Mouse (Mus musculus): Measurements from ENCODE around the gene Krtap5-5. TPM values are rescaled to one million over a fixed set of nuclear protein-coding genes. Genes with fewer than 3 reads are reported as not detected.

Gene Krtap5-5
- total RNA-seq, 1 experiment from 2014 or later: not detected

Other genes with a start within 250 kb of the Krtap5-5 start
- 38.5 to 50.0 TPM (median 45.2 TPM) in 3 replicates for gene Mob2, start 168.9 kb downstream of the Krtap5-5 start, total RNA-seq (2017)
- 0.29 to 1.4 TPM in 2 of 3 replicates, not detected in the other for gene Dusp8, start 134.1 kb downstream of the Krtap5-5 start, total RNA-seq (2017)
- gene Gm45618, start 109.2 kb downstream of the Krtap5-5 start, total RNA-seq (2017): not detected in 3 replicates
- not detected in 3 replicates for gene Gm39115, start 93.9 kb downstream of the Krtap5-5 start, total RNA-seq (2017)
- gene Gm45337, start 85.4 kb downstream of the Krtap5-5 start, total RNA-seq (2017): not detected in 3 replicates
- gene Gm29735, start 72.9 kb downstream of the Krtap5-5 start, total RNA-seq (2017): not detected in 3 replicates
- not detected in 3 replicates for gene Gm4553, start 64.2 kb downstream of the Krtap5-5 start, total RNA-seq (2017)
- not detected in 3 replicates for gene Krtap5-2, start 54.0 kb downstream of the Krtap5-5 start, total RNA-seq (2017)
- not detected in 3 replicates for gene Gm10153, start 39.6 kb downstream of the Krtap5-5 start, total RNA-seq (2017)
- gene Krtap5-3, start 28.6 kb downstream of the Krtap5-5 start, total RNA-seq (2017): not detected in 3 replicates
- gene Gm7579, start 18.1 kb downstream of the Krtap5-5 start, total RNA-seq (2017): not detected in 3 replicates
- gene Gm40460, start 11.1 kb upstream of the Krtap5-5 start, total RNA-seq (2017): not detected in 3 replicates
- gene Gm2431, start 28.4 kb upstream of the Krtap5-5 start, total RNA-seq (2017): not detected in 3 replicates
- not detected in 3 replicates for gene Gm4559, start 44.4 kb upstream of the Krtap5-5 start, total RNA-seq (2017)
- not detected in 3 replicates for gene Krtap5-1, start 67.1 kb upstream of the Krtap5-5 start, total RNA-seq (2017)
- not detected in 3 replicates for gene Krtap5-4, start 73.6 kb upstream of the Krtap5-5 start, total RNA-seq (2017)
- 10.2 to 46.5 TPM (median 13.9 TPM) in 3 replicates for gene Ifitm10, start 143.8 kb upstream of the Krtap5-5 start, total RNA-seq (2017)
- 242 to 452 TPM (median 290 TPM) in 3 replicates for gene Gm49369, start 152.7 kb upstream of the Krtap5-5 start, total RNA-seq (2017)
- gene Ctsd, start 158.1 kb upstream of the Krtap5-5 start, total RNA-seq (2017): 304 to 518 TPM (median 326 TPM) in 3 replicates
- gene Syt8, start 204.9 kb upstream of the Krtap5-5 start, total RNA-seq (2017): not detected in 3 replicates
- gene Tnni2, start 211.8 kb upstream of the Krtap5-5 start, total RNA-seq (2017): 7.5 to 20.6 TPM (median 11.3 TPM) in 3 replicates
- 1,011 to 1,374 TPM (median 1,247 TPM) in 3 replicates for gene Lsp1, start 230.8 kb upstream of the Krtap5-5 start, total RNA-seq (2017)